Mouse (Mus musculus) subcutaneous adipose tissue, adult 2 months (tissue): ENCODE results near the gene Arhgdia. TPM values are rescaled to one million over a fixed set of nuclear protein-coding genes. Genes with fewer than 3 reads are reported as not detected.

Experiments
- polyA plus RNA-seq: library from polyadenylated mRNA; depleted of rRNA; stranded (reverse); fragments of >200 nt; gene quantifications from 2 replicates; pipeline ENCODE4 v1.2.3, GENCODE M21; 2012; ENCODE audit warnings: low replicate concordance; rRNA removed

Gene Arhgdia
- polyA plus RNA-seq = 706 and 742 TPM in 2 replicates

GRCm38 (mm10) chr11:120581490-120582267 is at the start of gene Arhgdia:
Arhgdia (minus strand) TSS chr11:120581624.

GRCm38 (mm10) chr11:120625152-120625775 is 43.8 kb upstream of the Arhgdia start, which contains the start of gene Sirt7:
Sirt7 (minus strand) TSS chr11:120625240.

GRCm38 (mm10) chr11:120617519-120618112 is 36.2 kb upstream of the Arhgdia start, which contains the start of gene Pcyt2:
Pcyt2 (minus strand) TSS chr11:120617936.

GRCm38 (mm10) chr11:120608241-120609034 is 27.0 kb upstream of the Arhgdia start, which contains the start of gene Npb:
Npb (plus strand) TSS chr11:120608477.

GRCm38 (mm10) chr11:120598283-120598989 is 17.0 kb upstream of the Arhgdia start, which contains the start of the genes Alyref and Anapc11:
Alyref (minus strand) TSS chr11:120598365.
Anapc11 (plus strand) TSS chr11:120598421.

GRCm38 (mm10) chr11:120572752-120573584 is 8.5 kb downstream of the Arhgdia start, which contains the start of gene P4hb:
P4hb (minus strand) TSS chr11:120573253.

GRCm38 (mm10) chr11:120550810-120551440 is 30.5 kb downstream of the Arhgdia start, which contains the start of gene Ppp1r27:
Ppp1r27 (minus strand) TSS chr11:120551132.

GRCm38 (mm10) chr11:120549168-120549945 is 32.1 kb downstream of the Arhgdia start, which contains the start of gene Mcrip1:
Mcrip1 (minus strand) TSS chr11:120549727.

GRCm38 (mm10) chr11:120530085-120530964 is 51.1 kb downstream of the Arhgdia start, which contains the start of gene Gcgr:
Gcgr (plus strand) TSS chr11:120530699.

Other genes starting within 250 kb of the Arhgdia start
- 1,196 and 1,314 TPM in 2 replicates for gene Actg1, start 233.1 kb downstream of the Arhgdia start, polyA plus RNA-seq
- not detected in 2 replicates for gene Fscn2, start 220.1 kb downstream of the Arhgdia start, polyA plus RNA-seq
- gene Faap100, start 202.9 kb downstream of the Arhgdia start, polyA plus RNA-seq = 33.9 and 79.5 TPM in 2 replicates
- gene Nploc4, start 143.9 kb downstream of the Arhgdia start, polyA plus RNA-seq = 67.6 and 68.3 TPM in 2 replicates
- 0.09 TPM in 1 of 2 replicates, not detected in the other for gene Tspan10, start 139.0 kb downstream of the Arhgdia start, polyA plus RNA-seq
- 0.70 and 1.1 TPM in 2 replicates for gene Pde6g, start 128.1 kb downstream of the Arhgdia start, polyA plus RNA-seq
- gene Oxld1, start 123.6 kb downstream of the Arhgdia start, polyA plus RNA-seq = 27.4 and 32.4 TPM in 2 replicates
- gene Ccdc137, start 123.5 kb downstream of the Arhgdia start, polyA plus RNA-seq = 15.0 and 26.0 TPM in 2 replicates
- gene Arl16, start 114.0 kb downstream of the Arhgdia start, polyA plus RNA-seq = 29.0 and 40.5 TPM in 2 replicates
- 108 and 111 TPM in 2 replicates for gene Mrpl12, start 97.0 kb downstream of the Arhgdia start, polyA plus RNA-seq
- gene Slc25a10, start 89.8 kb downstream of the Arhgdia start, polyA plus RNA-seq = 651 and 925 TPM in 2 replicates
- gene Gcgr, start 50.9 kb downstream of the Arhgdia start, polyA plus RNA-seq = 1.3 and 3.8 TPM in 2 replicates
- gene Mcrip1, start 31.9 kb downstream of the Arhgdia start, polyA plus RNA-seq = 157 and 174 TPM in 2 replicates
- not detected in 2 replicates for gene Ppp1r27, start 30.5 kb downstream of the Arhgdia start, polyA plus RNA-seq
- gene P4hb, start 8.4 kb downstream of the Arhgdia start, polyA plus RNA-seq = 212 and 315 TPM in 2 replicates
- gene Alyref, start 16.7 kb upstream of the Arhgdia start, polyA plus RNA-seq = 26.4 and 41.1 TPM in 2 replicates
- 102 and 121 TPM in 2 replicates for gene Anapc11, start 16.8 kb upstream of the Arhgdia start, polyA plus RNA-seq
- gene Npb, start 26.9 kb upstream of the Arhgdia start, polyA plus RNA-seq = 0.39 and 2.5 TPM in 2 replicates
- gene Pcyt2, start 36.3 kb upstream of the Arhgdia start, polyA plus RNA-seq = 202 and 224 TPM in 2 replicates
- gene Sirt7, start 43.6 kb upstream of the Arhgdia start, polyA plus RNA-seq = 63.3 and 73.1 TPM in 2 replicates
- gene Mafg, start 52.0 kb upstream of the Arhgdia start, polyA plus RNA-seq = 53.4 and 67.3 TPM in 2 replicates
- 8.3 and 23.9 TPM in 2 replicates for gene Pycr1, start 62.1 kb upstream of the Arhgdia start, polyA plus RNA-seq
- gene Myadml2, start 66.5 kb upstream of the Arhgdia start, polyA plus RNA-seq = 0.14 TPM in 1 of 2 replicates, not detected in the other
- gene Notum, start 79.6 kb upstream of the Arhgdia start, polyA plus RNA-seq = 5.0 TPM in 1 of 2 replicates, not detected in the other
- 89.5 and 105 TPM in 2 replicates for gene Aspscr1, start 91.3 kb upstream of the Arhgdia start, polyA plus RNA-seq
- gene Cenpx, start 132.1 kb upstream of the Arhgdia start, polyA plus RNA-seq = 89.1 and 110 TPM in 2 replicates
- gene Lrrc45, start 132.3 kb upstream of the Arhgdia start, polyA plus RNA-seq = 30.1 and 63.6 TPM in 2 replicates
- 16.6 and 55.7 TPM in 2 replicates for gene Rac3, start 139.8 kb upstream of the Arhgdia start, polyA plus RNA-seq
- 141 and 144 TPM in 2 replicates for gene Dcxr, start 145.7 kb upstream of the Arhgdia start, polyA plus RNA-seq
- gene Cbr2, start 150.5 kb upstream of the Arhgdia start, polyA plus RNA-seq = 204 and 309 TPM in 2 replicates
- gene Hmga1b, start 181.2 kb upstream of the Arhgdia start, polyA plus RNA-seq = 0.50 and 9.3 TPM in 2 replicates
- gene Rfng, start 202.6 kb upstream of the Arhgdia start, polyA plus RNA-seq = 57.4 and 75.5 TPM in 2 replicates
- 171 and 257 TPM in 2 replicates for gene Gps1, start 202.6 kb upstream of the Arhgdia start, polyA plus RNA-seq
- 33.0 and 52.4 TPM in 2 replicates for gene Dus1l, start 214.8 kb upstream of the Arhgdia start, polyA plus RNA-seq
- 8,340 and 15,875 TPM in 2 replicates for gene Fasn, start 242.9 kb upstream of the Arhgdia start, polyA plus RNA-seq